Mouse (Mus musculus): ENCODE results near the gene Hebp2. TPM values are rescaled to one million over a fixed set of nuclear protein-coding genes. Genes with fewer than 3 reads are reported as not detected.

Hebp2 gene
- polyA plus RNA-seq (2015; fragmentation: Illumina TruSeq; extraction: RNeasy Lipid Tissue Mini Kit (QIAGEN cat#74804); ENCODE audit: low read depth, low replicate concordance), result 5.4 TPM

GRCm38 (mm10) chr10:18545813-18546235 lies at the start of gene Hebp2:
TSS of gene Hebp2 (minus strand) at chr10:18546076.

Other genes with a start within 250 kb of the Hebp2 start
- gene Nhsl1, start 227.1 kb downstream of the Hebp2 start, polyA plus RNA-seq (2015; fragmentation: Illumina TruSeq; extraction: RNeasy Lipid Tissue Mini Kit (QIAGEN cat#74804); ENCODE audit: low read depth, low replicate concordance), result 11.1 TPM
- gene Arfgef3, start 197.9 kb upstream of the Hebp2 start, polyA plus RNA-seq (2015; fragmentation: Illumina TruSeq; extraction: RNeasy Lipid Tissue Mini Kit (QIAGEN cat#74804); ENCODE audit: low read depth, low replicate concordance), result 28.5 TPM
- not detected for gene Gm4922, start 240.7 kb upstream of the Hebp2 start, polyA plus RNA-seq (2015; fragmentation: Illumina TruSeq; extraction: RNeasy Lipid Tissue Mini Kit (QIAGEN cat#74804); ENCODE audit: low read depth, low replicate concordance)

Measured in brain, adult 10 weeks (tissue).